Mouse (Mus musculus) stomach, embryonic 14.5 days (tissue): ENCODE data around the gene G6pd2. TPM values are rescaled to one million over a fixed set of nuclear protein-coding genes. Genes with fewer than 3 reads are reported as not detected.

ENCODE experiments used
- ATAC-seq: fragments of 200-750 bp; cut with Nextera tagmentation; 2 replicates; pipeline ENCODE4 v1.8.0; 2017; ENCODE audit warnings: low read depth, moderate TSS enrichment; ENCODE audit not compliant: insufficient number of reproducible peaks, insufficient read depth, low FRiP score
- H3K27ac ChIP-seq: fragments of 300-500 bp; sonication (generic); 2 replicates; pipeline ENCODE4 v1.5.1; 2014; ENCODE audit warnings: mild to moderate bottlenecking, low read length, moderate library complexity, mixed read lengths
- H3K27me3 ChIP-seq: fragments of 300-500 bp; sonication (generic); 2 replicates; pipeline ENCODE4 v1.6.1; 2014; ENCODE audit warnings: low read length, control low read depth, mixed read lengths; ENCODE audit not compliant: control insufficient read depth, insufficient read depth
- H3K36me3 ChIP-seq: fragments of 300-500 bp; sonication (generic); 2 replicates; pipeline ENCODE4 v1.6.1; 2014; ENCODE audit warnings: mild to moderate bottlenecking, control low read depth, low read length, moderate library complexity, mixed read lengths; ENCODE audit not compliant: control insufficient read depth, insufficient read depth
- H3K4me1 ChIP-seq: fragments of 300-500 bp; sonication (generic); 2 replicates; pipeline ENCODE4 v1.6.1; 2014; ENCODE audit warnings: low read length, control low read depth, mixed read lengths; ENCODE audit not compliant: control insufficient read depth, insufficient read depth
- H3K4me2 ChIP-seq: fragments of 300-500 bp; sonication (generic); replicated peaks from 2 replicates; pipeline ENCODE4 v1.6.1; 2014; ENCODE audit warnings: low read depth, low read length, control low read depth
- H3K4me3 ChIP-seq: fragments of 300-500 bp; sonication (generic); 2 replicates; pipeline ENCODE4 v1.5.1; 2014; ENCODE audit warnings: low read depth, low read length, control low read depth
- H3K9ac ChIP-seq: fragments of 300-500 bp; sonication (generic); replicated peaks from 2 replicates; pipeline ENCODE4 v1.6.1; 2014; ENCODE audit warnings: low read depth, mild to moderate bottlenecking, control low read depth, low read length, moderate library complexity, mixed read lengths
- H3K9me3 ChIP-seq: fragments of 300-500 bp; sonication (generic); 2 replicates; pipeline ENCODE4 v1.6.1; 2016; ENCODE audit warnings: low read depth, low read length, control low read depth; ENCODE audit not compliant: control insufficient read depth
- WGBS: fragments of 180-500 bp; shearing (Covaris S2); extraction: QIAGEN DNeasy Blood & Tissue Kit; methylation state at CpG from one replicate; pipeline ENCODE4 v1.1.7; 2014; 5-methylcytosine and 5-hydroxymethylcytosine counted together
- polyA plus RNA-seq: library from polyadenylated mRNA; unstranded; fragments of >200 nt; fragmentation: Nextera tagmentation; extraction: Ambion mirVana; gene quantifications from 2 replicates; pipeline ENCODE4 v1.2.1, GENCODE M21; 2014

Gene G6pd2
- polyA plus RNA-seq: not detected in 2 replicates

- no peaks in the 10 kb centered on the region for H3K9me3 ChIP-seq
- ATAC-seq: no peak
- no peak within 1 kb of the TSS for H3K27ac ChIP-seq
- no peak within 1 kb of the TSS for H3K4me2 ChIP-seq
- no peak within 1 kb of the TSS for H3K4me3 ChIP-seq
- no peaks in the 10 kb centered on the region for H3K36me3 ChIP-seq
- 88% methylated on average over 2 of the region's 2 CpGs for WGBS
- H3K27me3 ChIP-seq: no peaks in the 10 kb centered on the region
- no peaks in the 10 kb centered on the region for H3K4me1 ChIP-seq
- H3K9ac ChIP-seq: no peak within 1 kb of the TSS
Measured at GRCm38 (mm10) chr5:61808516-61808915, at the start of gene G6pd2. G6pd2 (plus strand) TSS chr5:61808816.

- no peak overlapping the region for H3K9ac ChIP-seq
- WGBS: 81% methylated on average over 1 of the region's 1 CpGs
Measured at GRCm38 (mm10) chr5:61764214-61764613, 44.4 kb upstream of the G6pd2 start.

GRCm38 (mm10) chr5:61832935-61833551 lies 24.4 kb downstream of the G6pd2 start:
- Histone ChIP-seq H3K9ac (no peak overlapping the region), H3K4me1 (no peaks in the 10 kb centered on the region), H3K9me3 (no peaks in the 10 kb centered on the region), H3K4me3 (no peak overlapping the region), H3K27ac (no peak overlapping the region), H3K4me2 (no peak overlapping the region), H3K36me3 (no peaks in the 10 kb centered on the region), H3K27me3 (no peaks in the 10 kb centered on the region)
- ATAC-seq: no peak

More at GRCm38 (mm10) chr5:61764214-61764613, 44.4 kb upstream of the G6pd2 start:
- ATAC-seq: no peak
- no peaks in the 10 kb centered on the region for H3K36me3 ChIP-seq
- no peak overlapping the region for H3K4me2 ChIP-seq
- H3K9me3 ChIP-seq: no peaks in the 10 kb centered on the region
- H3K27me3 ChIP-seq: no peaks in the 10 kb centered on the region
- H3K27ac ChIP-seq: no peak overlapping the region
- no peak overlapping the region for H3K4me3 ChIP-seq
- H3K4me1 ChIP-seq: no peaks in the 10 kb centered on the region

GRCm38 (mm10) chr5:61843891-61844290 lies 35.3 kb downstream of the G6pd2 start:
- ATAC-seq: no peak
- Histone ChIP-seq H3K9me3 (no peaks in the 10 kb centered on the region), H3K36me3 (no peaks in the 10 kb centered on the region), H3K4me2 (no peak overlapping the region), H3K9ac (no peak overlapping the region), H3K27me3 (no peaks in the 10 kb centered on the region), H3K4me1 (no peaks in the 10 kb centered on the region), H3K4me3 (no peak overlapping the region), H3K27ac (no peak overlapping the region)
- 74% methylated on average over 2 of the region's 2 CpGs for WGBS
